Mouse (Mus musculus) spleen, postnatal 10 days (tissue): ENCODE measurements around the gene Oosp2.

Experiments used
- DNase-seq, 2 experiments: peaks; one replicate each; pipeline ENCODE4 v3.0.0; 2021 to 2022; ENCODE audit warnings: low spot score in 2 of 2

Oosp2 gene

GRCm38 (mm10) chr19:11604603-11605002 is 55.8 kb downstream of the Oosp2 start, which contains the start of gene Ms4a6d:
TSS of gene Ms4a6d (minus strand) at chr19:11604849.
- no peak for DNase-seq

GRCm38 (mm10) chr19:11602026-11602425 is 58.3 kb downstream of the Oosp2 start:
- peak in 1 of 2 experiments; percentile 50 for DNase-seq

GRCm38 (mm10) chr19:11601349-11601748 is 59.0 kb downstream of the Oosp2 start:
- DNase-seq = no peak
